Mouse (Mus musculus): ENCODE data around the gene Tmcc2. TPM values are rescaled to one million over a fixed set of nuclear protein-coding genes. Genes with fewer than 3 reads are reported as not detected.

Gene Tmcc2
- polyA plus RNA-seq, 1 experiment from 2014 or later = 33.9 TPM

Other genes with a start within 250 kb of the Tmcc2 start
- 19.1 and 22.6 TPM in 2 replicates for gene Lemd1, start 199.8 kb downstream of the Tmcc2 start, polyA plus RNA-seq (2015; fragmentation: Nextera tagmentation; extraction: Ambion mirVana)
- gene AC124108.1, start 199.8 kb downstream of the Tmcc2 start, polyA plus RNA-seq (2015; fragmentation: Nextera tagmentation; extraction: Ambion mirVana) = 2.7 and 3.5 TPM in 2 replicates
- not detected in 2 replicates for gene Gm10188, start 161.5 kb downstream of the Tmcc2 start, polyA plus RNA-seq (2015; fragmentation: Nextera tagmentation; extraction: Ambion mirVana)
- gene Klhdc8a, start 92.7 kb downstream of the Tmcc2 start, polyA plus RNA-seq (2015; fragmentation: Nextera tagmentation; extraction: Ambion mirVana) = 4.6 and 6.1 TPM in 2 replicates
- gene Nuak2, start 75.2 kb downstream of the Tmcc2 start, polyA plus RNA-seq (2015; fragmentation: Nextera tagmentation; extraction: Ambion mirVana) = 9.0 and 10.5 TPM in 2 replicates
- gene Dstyk, start 26.3 kb upstream of the Tmcc2 start, polyA plus RNA-seq (2015; fragmentation: Nextera tagmentation; extraction: Ambion mirVana) = 9.2 and 9.8 TPM in 2 replicates
- gene Rbbp5, start 86.1 kb upstream of the Tmcc2 start, polyA plus RNA-seq (2015; fragmentation: Nextera tagmentation; extraction: Ambion mirVana) = 48.9 and 49.5 TPM in 2 replicates
- 1.0 and 1.1 TPM in 2 replicates for gene Tmem81, start 114.9 kb upstream of the Tmcc2 start, polyA plus RNA-seq (2015; fragmentation: Nextera tagmentation; extraction: Ambion mirVana)
- 84.9 and 102 TPM in 2 replicates for gene Cntn2, start 152.0 kb upstream of the Tmcc2 start, polyA plus RNA-seq (2015; fragmentation: Nextera tagmentation; extraction: Ambion mirVana)

Measured in neural tube, embryonic 13.5 days (tissue).